Mouse (Mus musculus): ENCODE data around the gene Zfp710. TPM values are rescaled to one million over a fixed set of nuclear protein-coding genes. Genes with fewer than 3 reads are reported as not detected.

Gene Zfp710
- polyA plus RNA-seq, 1 experiment from 2014 or later = 15.3 TPM

DNA sequence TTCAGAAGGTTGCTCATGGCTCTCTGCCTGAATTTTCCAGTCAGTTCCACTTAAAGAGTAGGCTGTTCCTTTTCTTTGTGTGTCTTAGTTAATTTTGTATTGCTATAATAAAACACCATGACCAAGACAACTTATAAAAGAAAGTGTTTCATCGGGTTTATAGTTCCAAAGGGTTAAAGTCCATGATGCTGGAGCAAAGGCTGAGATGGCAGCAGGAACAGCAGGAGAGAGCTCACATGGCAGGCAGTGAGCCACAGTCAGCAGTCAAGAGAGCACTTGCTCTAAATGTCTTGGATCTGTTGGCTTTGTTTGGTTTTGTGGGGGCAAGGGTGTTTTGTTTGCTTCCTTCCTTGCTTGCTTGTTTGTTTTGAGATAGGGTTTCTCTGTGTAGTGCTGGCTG is 26.9 kb upstream of the Zfp710 start:
- H3K36me3 ChIP-seq (ENCODE audit: insufficient read depth, low read length) = no peaks in the 10 kb centered on the region

DNA sequence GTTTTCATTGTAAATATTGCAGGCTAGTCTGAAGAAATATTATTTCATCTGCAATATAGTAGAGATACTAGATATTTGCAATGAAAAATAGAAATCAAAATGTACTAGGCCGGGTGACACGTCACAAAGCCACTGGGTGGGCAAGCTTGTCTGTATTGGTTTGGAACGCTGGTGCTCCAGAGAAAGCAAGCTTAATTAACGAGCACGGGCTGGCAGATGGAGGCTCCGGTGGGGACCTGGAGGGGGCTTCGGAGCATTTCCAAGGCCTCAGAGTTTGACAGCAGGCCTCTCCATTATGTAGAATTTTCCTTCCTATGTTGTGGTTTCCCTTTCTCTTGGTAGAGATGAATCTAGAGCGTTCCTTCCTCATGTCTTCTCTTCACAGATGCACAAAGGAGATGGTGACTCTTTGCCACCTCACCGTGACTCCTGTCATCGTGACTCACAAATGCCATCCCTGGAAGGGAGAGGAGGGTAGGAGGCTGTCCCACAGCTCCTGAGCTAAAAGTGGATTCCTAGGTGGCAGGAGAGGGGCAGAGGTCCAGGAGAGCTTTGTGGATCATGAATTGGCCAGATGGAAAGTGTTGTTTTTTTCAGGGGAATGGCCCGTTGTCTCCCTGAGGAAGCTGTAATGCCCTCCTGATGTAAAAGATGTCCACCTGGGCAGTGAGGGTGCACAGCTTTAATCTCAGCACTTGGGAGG is 22.1 kb upstream of the Zfp710 start:
- no peaks in the 10 kb centered on the region for H3K9me3 ChIP-seq (replicated peaks; ENCODE audit: low read length)
- DNase-seq (ENCODE audit: low spot score) = no peak
- no peak overlapping the region for H3K4me3 ChIP-seq (replicated peaks; ENCODE audit: low read depth, low read length)
- no peaks in the 10 kb centered on the region for H3K27me3 ChIP-seq (ENCODE audit: insufficient read depth, low read length)
- no peaks in the 10 kb centered on the region for H3K4me1 ChIP-seq (replicated peaks; ENCODE audit: insufficient read depth, low read length)
- H3K27ac ChIP-seq = no peak overlapping the region
- ATAC-seq (replicated peaks; ENCODE audit: low FRiP score, low read depth) = no peak
- no peaks in the 10 kb centered on the region for H3K36me3 ChIP-seq (ENCODE audit: insufficient read depth, low read length)
- WGBS = 79% methylated on average over 11 of the region's 11 CpGs
- no peak for TF ChIP-seq CTCF (IDR thresholded peaks at IDR 0.05; ENCODE audit: low read depth)
- no peak overlapping the region for H3K9ac ChIP-seq (ENCODE audit: low read depth, low read length)
- no peak overlapping the region for H3K4me2 ChIP-seq (ENCODE audit: low read length)

More for the DNA sequence above, 26.9 kb upstream of the Zfp710 start:
- Histone ChIP-seq H3K27ac (no peak overlapping the region), H3K27me3 (ENCODE audit: insufficient read depth, low read length) (no peaks in the 10 kb centered on the region), H3K4me1 (replicated peaks; ENCODE audit: insufficient read depth, low read length) (no peaks in the 10 kb centered on the region), H3K9me3 (replicated peaks; ENCODE audit: low read length) (no peaks in the 10 kb centered on the region), H3K4me3 (replicated peaks; ENCODE audit: low read depth, low read length) (no peak overlapping the region), H3K9ac (ENCODE audit: low read depth, low read length) (no peak overlapping the region), H3K4me2 (ENCODE audit: low read length) (no peak overlapping the region)
- WGBS = 76% methylated on average over 1 of the region's 1 CpGs
- DNase-seq (ENCODE audit: low spot score) (no peak), ATAC-seq (replicated peaks; ENCODE audit: low FRiP score, low read depth) (no peak)
- TF ChIP-seq CTCF (IDR thresholded peaks at IDR 0.05; ENCODE audit: low read depth) = no peak

DNA sequence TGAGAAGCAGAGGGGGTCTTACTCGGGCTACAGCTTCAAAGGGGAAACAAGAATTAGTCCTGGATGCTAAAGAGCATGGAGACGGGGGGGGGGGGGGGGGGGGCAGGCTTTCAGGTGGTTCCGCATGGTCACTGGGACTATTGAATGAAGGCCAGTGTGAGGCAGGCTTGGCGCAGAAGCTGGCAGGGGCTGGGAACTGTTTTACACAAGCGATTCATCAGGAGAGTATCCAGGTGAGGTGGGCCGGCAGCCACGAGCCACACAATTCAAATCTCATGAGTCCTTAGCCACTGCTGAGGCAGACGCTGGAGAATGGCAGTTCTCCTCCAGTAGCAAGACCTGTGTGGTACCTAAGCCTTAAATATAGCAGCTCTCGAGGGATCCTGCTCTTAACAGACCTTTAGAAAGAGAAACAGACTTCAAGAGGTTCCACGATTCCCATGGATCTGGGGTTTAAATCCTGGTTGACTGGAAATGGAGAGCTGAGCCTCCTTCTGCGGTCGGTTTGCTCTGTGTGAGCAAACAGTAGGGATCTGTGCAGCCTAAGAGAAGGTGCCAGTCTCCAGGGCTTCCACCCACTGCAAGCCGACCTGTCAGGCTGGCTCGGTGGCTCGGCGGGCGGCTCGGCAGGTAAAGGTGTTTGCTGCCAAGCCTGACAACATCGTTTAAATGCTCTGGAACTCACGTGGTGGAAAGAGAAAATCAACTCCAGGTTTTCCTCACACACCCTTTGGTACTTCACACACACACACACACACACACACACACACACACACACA is 19.6 kb upstream of the Zfp710 start:
- Histone ChIP-seq H3K4me3 (replicated peaks; ENCODE audit: low read depth, low read length) (no peak overlapping the region), H3K4me2 (ENCODE audit: low read length) (no peak overlapping the region), H3K4me1 (replicated peaks; ENCODE audit: insufficient read depth, low read length) (no peaks in the 10 kb centered on the region), H3K9ac (ENCODE audit: low read depth, low read length) (no peak overlapping the region), H3K27me3 (ENCODE audit: insufficient read depth, low read length) (no peaks in the 10 kb centered on the region), H3K27ac (no peak overlapping the region), H3K9me3 (replicated peaks; ENCODE audit: low read length) (no peaks in the 10 kb centered on the region), H3K36me3 (ENCODE audit: insufficient read depth, low read length) (no peaks in the 10 kb centered on the region)
- no peak for DNase-seq (ENCODE audit: low spot score)
- 59% methylated on average over 19 of the region's 20 CpGs for WGBS
- ATAC-seq (replicated peaks; ENCODE audit: low FRiP score, low read depth) = no peak
- no peak for TF ChIP-seq CTCF (IDR thresholded peaks at IDR 0.05; ENCODE audit: low read depth)

DNA sequence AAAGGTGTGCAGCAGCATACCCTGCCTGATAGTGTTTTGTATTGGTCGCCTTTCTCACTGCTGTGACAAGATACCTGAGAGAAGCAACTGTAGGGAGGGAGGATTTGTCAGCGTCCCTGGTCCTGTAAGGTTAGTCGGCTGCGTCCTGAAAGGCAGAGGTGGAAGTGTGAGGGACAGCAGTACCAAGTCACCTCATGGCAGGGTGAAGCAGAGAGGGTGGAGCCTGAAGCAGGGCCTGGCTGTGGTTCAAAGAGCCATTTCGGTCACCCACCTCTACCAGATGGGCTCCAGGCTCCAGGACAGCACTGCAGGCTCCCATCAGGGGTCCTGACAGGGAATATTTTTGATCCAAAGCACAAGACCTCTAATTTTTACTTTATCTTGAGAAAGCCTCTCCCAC is 13.9 kb upstream of the Zfp710 start:
- no peak overlapping the region for H3K4me2 ChIP-seq (ENCODE audit: low read length)
- no peaks in the 10 kb centered on the region for H3K27me3 ChIP-seq (ENCODE audit: insufficient read depth, low read length)
- no peak overlapping the region for H3K27ac ChIP-seq
- WGBS = 70% methylated on average over 5 of the region's 5 CpGs
- ATAC-seq (replicated peaks; ENCODE audit: low FRiP score, low read depth) (no peak), DNase-seq (ENCODE audit: low spot score) (no peak)
- H3K4me1 ChIP-seq (replicated peaks; ENCODE audit: insufficient read depth, low read length) = no peaks in the 10 kb centered on the region
- TF ChIP-seq CTCF (IDR thresholded peaks at IDR 0.05; ENCODE audit: low read depth) = no peak
- H3K9ac ChIP-seq (ENCODE audit: low read depth, low read length) = no peak overlapping the region
- H3K4me3 ChIP-seq (replicated peaks; ENCODE audit: low read depth, low read length) = no peak overlapping the region
- H3K9me3 ChIP-seq (replicated peaks; ENCODE audit: low read length) = no peaks in the 10 kb centered on the region
- H3K36me3 ChIP-seq (ENCODE audit: insufficient read depth, low read length) = no peaks in the 10 kb centered on the region

DNA sequence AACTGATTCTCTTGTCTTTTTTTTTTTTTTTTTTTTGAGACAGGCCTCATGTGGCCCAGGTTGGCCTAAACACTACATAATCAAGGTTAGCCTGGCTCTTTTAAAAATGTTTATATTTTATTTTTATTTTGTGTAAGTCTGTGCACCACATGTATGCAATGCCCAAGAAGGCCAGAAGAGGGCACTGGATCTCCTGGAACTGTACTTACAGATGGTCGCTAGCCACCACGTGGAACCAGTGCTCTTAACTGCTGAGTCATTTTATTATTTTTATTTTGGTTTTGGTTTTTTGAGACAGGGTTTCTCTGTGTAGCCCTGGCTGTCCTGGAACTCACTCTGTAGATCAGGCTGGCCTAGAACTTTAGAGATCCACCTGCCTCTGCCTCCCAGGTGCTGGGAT is 13.1 kb upstream of the Zfp710 start:
- no peaks in the 10 kb centered on the region for H3K27me3 ChIP-seq (ENCODE audit: insufficient read depth, low read length)
- H3K9ac ChIP-seq (ENCODE audit: low read depth, low read length) = no peak overlapping the region
- H3K36me3 ChIP-seq (ENCODE audit: insufficient read depth, low read length) = no peaks in the 10 kb centered on the region
- ATAC-seq (replicated peaks; ENCODE audit: low FRiP score, low read depth) (no peak), DNase-seq (ENCODE audit: low spot score) (peak; percentile 65)
- H3K4me2 ChIP-seq (ENCODE audit: low read length) = no peak overlapping the region
- no peaks in the 10 kb centered on the region for H3K4me1 ChIP-seq (replicated peaks; ENCODE audit: insufficient read depth, low read length)
- no peak overlapping the region for H3K4me3 ChIP-seq (replicated peaks; ENCODE audit: low read depth, low read length)
- 61% methylated on average over 2 of the region's 2 CpGs for WGBS
- no peaks in the 10 kb centered on the region for H3K9me3 ChIP-seq (replicated peaks; ENCODE audit: low read length)
- no peak overlapping the region for H3K27ac ChIP-seq
- TF ChIP-seq CTCF (IDR thresholded peaks at IDR 0.05; ENCODE audit: low read depth) = peak; percentile 65

DNA sequence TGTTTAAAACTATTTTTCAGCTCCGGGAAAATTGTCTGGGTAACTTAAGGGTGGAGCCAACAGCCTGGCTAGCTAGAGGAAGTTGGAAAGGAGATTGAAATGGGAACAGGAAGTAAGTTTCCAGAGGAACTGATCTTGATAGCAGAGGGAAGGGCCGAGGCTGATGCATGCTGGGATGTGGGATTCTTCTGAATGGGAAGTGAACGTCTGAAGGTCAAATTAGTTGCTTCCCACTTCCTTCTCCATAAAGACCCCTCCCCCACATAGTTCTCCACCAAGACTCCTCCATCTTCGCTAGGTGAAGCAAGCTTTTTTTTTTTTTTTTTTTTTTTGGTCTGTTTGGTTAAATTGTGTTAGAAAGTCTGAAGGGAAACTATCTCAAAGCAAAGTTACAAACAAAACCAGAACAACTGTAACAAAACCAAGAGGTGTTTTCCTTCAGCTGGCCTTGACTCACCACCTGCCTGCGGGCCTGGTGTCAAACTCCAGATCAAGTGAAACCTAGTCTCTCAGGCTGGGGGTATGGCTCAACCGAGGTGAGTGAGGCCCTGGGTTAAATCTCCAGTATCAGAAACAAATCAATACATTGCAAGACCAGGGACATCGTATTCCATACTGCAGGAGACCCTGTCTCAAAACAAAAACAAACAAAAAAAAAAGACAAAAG is 10.6 kb upstream of the Zfp710 start:
- DNase-seq (ENCODE audit: low spot score) = peak; percentile 85
- no peaks in the 10 kb centered on the region for H3K27me3 ChIP-seq (ENCODE audit: insufficient read depth, low read length)
- H3K36me3 ChIP-seq (ENCODE audit: insufficient read depth, low read length) = no peaks in the 10 kb centered on the region
- no peak for TF ChIP-seq CTCF (IDR thresholded peaks at IDR 0.05; ENCODE audit: low read depth)
- 59% methylated on average over 7 of the region's 7 CpGs for WGBS
- no peak overlapping the region for H3K4me3 ChIP-seq (replicated peaks; ENCODE audit: low read depth, low read length)
- peak overlapping the region; percentile 32; the same call in 1 of the 2 replicates for H3K27ac ChIP-seq
- ATAC-seq (replicated peaks; ENCODE audit: low FRiP score, low read depth) = 0 out of 2 replicates have a peak, but pooled peaks have one; percentile 21
- no peaks in the 10 kb centered on the region for H3K4me1 ChIP-seq (replicated peaks; ENCODE audit: insufficient read depth, low read length)
- H3K4me2 ChIP-seq (ENCODE audit: low read length) = no peak overlapping the region
- no peaks in the 10 kb centered on the region for H3K9me3 ChIP-seq (replicated peaks; ENCODE audit: low read length)
- H3K9ac ChIP-seq (ENCODE audit: low read depth, low read length) = no peak overlapping the region
